Mouse (Mus musculus) retina, embryonic 14.5 days (tissue): ENCODE data around the gene Olfr195.
"Not testable (repeated sequence)": the region's sequence is repeated elsewhere in the genome, so short reads cannot be mapped to it uniquely, and the experiment has no call there.

Experiments
- DNase-seq: peaks from one replicate; pipeline ENCODE4 v3.0.0-alpha.2; 2015; ENCODE audit warnings: low spot score

Olfr195 gene

DNA sequence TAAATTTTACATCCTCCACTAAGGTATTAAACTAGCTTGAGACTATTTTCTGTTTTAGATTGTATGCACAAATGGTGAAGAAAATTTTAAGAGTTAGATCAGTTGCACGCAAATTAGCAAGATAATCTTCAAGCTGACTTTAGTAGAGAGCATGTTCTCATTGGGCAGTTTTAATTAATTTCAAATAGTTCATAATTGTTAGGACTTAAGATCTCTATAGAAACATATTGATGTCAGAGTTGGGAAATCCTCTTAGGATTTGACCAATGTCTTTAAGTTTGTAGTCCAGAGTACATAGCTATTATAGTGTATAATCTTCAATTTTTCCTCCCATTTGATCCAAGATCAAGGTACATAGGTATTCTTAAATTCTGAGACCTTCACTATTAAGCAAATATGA lies at the start of gene Olfr195:
Gene Olfr195 (plus strand): TSS at position 301 of the 400 bp plus-strand sequence.
- no peak for DNase-seq

DNA sequence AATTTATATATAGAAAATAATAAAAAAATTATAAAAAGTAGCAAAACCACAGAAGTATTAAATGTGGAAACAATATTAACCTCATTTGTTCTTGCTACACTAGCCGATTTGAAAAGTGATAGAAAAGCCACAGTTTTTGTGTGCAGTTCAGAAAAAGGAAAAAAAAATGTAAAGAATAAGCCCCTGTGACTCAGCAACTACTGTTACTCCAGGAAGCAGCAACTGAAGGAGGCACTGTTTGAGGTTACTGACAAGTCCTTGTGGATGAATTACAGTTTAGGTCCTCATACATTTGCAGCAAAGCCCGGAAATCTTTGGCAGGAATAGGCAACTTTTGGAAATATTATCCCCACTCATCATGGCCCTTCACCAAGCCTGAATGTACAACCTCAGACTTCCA lies 41.5 kb upstream of the Olfr195 start:
- no peak for DNase-seq

DNA sequence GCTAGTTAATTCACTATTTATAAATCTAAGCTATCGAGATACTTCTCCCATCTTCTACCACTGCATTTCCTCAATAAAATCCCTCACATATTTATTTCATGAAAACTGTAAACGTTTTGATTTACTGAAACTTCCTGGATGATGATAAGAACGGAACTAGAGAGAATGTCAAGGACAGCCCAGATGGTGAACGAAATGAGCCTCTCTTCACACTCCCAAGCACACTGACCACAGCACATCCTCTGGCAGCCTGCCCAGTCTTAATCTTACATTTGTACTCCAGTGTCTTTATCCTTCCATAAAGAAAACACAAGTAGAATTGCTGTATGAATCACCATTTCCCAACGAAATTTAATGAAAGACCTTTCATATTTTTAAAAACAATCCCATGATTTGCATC lies 38.3 kb upstream of the Olfr195 start:
- DNase-seq, result not testable (repeated sequence)

- no peak for DNase-seq
Observed at GRCm38 (mm10) chr16:59111781-59112180, 35.1 kb upstream of the Olfr195 start, which contains the start of gene Olfr193. Gene Olfr193 (minus strand): TSS chr16:59111881.

DNA sequence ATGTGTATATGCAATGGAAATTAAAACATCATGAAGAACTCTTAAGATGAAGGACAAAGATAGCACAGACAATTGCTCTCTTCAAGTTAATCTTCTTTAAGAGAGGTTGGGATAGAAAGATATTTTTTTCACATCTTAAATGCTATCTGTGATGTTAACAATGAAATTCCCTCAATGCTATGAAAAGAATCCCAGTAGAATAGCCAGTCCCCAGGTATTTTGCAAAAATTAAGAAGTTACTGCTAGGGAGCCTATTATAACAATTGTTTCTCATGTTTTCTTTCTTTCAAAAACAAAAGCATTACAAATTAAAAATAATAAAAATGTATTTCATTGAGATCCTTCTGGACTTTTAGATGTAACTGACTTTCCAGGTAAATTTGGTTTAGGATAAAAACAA lies 25.9 kb upstream of the Olfr195 start, which contains the start of gene Olfr194:
Gene Olfr194 (minus strand): TSS at position 101 of the 400 bp plus-strand sequence.
- no peak for DNase-seq

DNA sequence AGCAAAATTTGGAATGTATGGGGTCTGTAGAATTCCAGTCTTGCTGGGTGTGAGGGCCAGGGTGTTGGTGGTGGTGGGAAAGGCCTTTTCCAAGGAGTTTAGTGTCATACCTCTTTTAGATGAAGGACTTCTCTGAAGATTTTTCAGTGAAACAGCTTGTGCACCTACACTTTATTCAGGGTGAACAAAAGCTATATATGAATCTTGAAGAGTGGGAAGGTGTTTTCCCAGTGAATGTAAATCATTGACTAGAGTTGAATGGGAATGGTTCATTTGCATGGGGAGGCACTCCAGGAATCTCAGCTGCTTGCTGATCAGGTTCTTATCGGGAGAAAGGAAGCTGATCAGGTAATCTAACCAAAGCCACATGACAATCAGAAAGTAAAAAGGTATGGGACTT lies 16.1 kb upstream of the Olfr195 start:
- no peak for DNase-seq

- no peak for DNase-seq
Observed at GRCm38 (mm10) chr16:59141105-59141504, 5.7 kb upstream of the Olfr195 start.

DNA sequence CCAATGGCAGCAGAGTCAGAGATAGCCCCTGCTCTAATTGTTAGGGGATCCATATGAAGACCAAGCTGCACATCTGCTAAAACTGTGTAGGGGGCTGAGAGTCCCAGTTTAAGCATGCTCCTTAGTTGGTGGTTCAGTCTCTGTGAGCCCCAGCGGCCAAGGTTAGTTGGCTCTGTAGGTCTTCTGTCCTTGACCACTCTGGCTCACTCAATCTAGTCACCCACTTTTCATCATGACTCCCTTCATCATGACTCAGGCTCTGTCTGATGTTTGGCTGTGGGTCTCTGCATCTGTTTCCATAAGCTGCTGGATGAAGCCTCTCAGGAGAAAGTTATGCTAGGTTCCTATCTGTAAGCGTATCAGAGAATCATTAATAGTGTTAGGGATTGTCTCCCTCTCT lies 5.2 kb downstream of the Olfr195 start:
- DNase-seq, result no peak

DNA sequence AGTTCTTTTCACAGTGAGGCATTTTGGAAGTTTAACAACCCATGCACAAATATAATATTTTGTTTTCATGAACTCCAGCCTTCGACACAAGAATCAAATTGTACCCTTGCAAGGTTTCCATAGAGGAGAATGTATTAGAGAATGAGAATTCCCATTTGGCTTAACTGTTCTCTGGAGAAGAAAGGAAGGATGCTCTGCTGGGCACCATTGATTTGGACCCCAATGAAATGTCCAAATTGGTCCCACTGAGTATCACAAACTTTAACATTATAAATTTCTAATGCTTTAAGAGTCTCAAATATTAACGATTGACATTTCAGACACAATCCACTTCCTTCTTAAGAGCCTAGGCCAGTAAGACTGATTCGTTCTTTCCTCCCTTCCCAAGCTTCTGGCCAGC lies 23.5 kb downstream of the Olfr195 start, which contains the start of gene Olfr196:
Gene Olfr196 (minus strand): TSS at position 101 of the 400 bp plus-strand sequence.
- no peak for DNase-seq
